Mouse (Mus musculus): ENCODE measurements around the gene Gtpbp6.
"Not testable (repeated sequence)": the region's sequence is repeated elsewhere in the genome, so short reads cannot be mapped to it uniquely, and the experiment has no call there.

The Gtpbp6 gene

GRCm38 (mm10) chr5:110100921-110101631 is 6.9 kb downstream of the Gtpbp6 start:
- CTCF ChIA-PET: no interaction called here

- CTCF ChIA-PET: interaction anchor here (0.6 kb wide), 1 partner anchor 393 kb away, joined by 6 read pairs; no protein-coding TSS in a partner anchor
Observed at GRCm38 (mm10) chr5:110099656-110100580, 8.1 kb downstream of the Gtpbp6 start, which contains the start of gene Plcxd1. TSS of gene Plcxd1 (plus strand) at chr5:110099969.

GRCm38 (mm10) chr5:110098991-110099477 is 9.0 kb downstream of the Gtpbp6 start:
- CTCF ChIA-PET: interaction anchor here (0.6 kb wide), 1 partner anchor 394 kb away, joined by 6 read pairs; no protein-coding TSS in a partner anchor

- CTCF ChIA-PET: no interaction called here
Observed at GRCm38 (mm10) chr5:110094847-110095213, 13.2 kb downstream of the Gtpbp6 start.

- CTCF ChIA-PET: no interaction called here
Observed at GRCm38 (mm10) chr5:110094030-110094846, 13.8 kb downstream of the Gtpbp6 start, which contains the start of gene Gm35315. TSS of gene Gm35315 (minus strand) at chr5:110094420.

GRCm38 (mm10) chr5:110091546-110091945 is 16.5 kb downstream of the Gtpbp6 start:
- CTCF ChIA-PET: no interaction called here

- CTCF ChIA-PET: no interaction called here
Observed at GRCm38 (mm10) chr5:110086161-110086866, 21.7 kb downstream of the Gtpbp6 start.

GRCm38 (mm10) chr5:110082961-110083360 is 25.0 kb downstream of the Gtpbp6 start:
- CTCF ChIA-PET: interaction anchor here (0.6 kb wide), 1 partner anchor 1848 kb away, joined by 3 read pairs; no protein-coding TSS in a partner anchor

GRCm38 (mm10) chr5:110072413-110072812 is 35.6 kb downstream of the Gtpbp6 start, which contains the start of gene Gm17655:
TSS of gene Gm17655 (minus strand) at chr5:110072513.
- CTCF ChIA-PET: not testable (repeated sequence)

- CTCF ChIA-PET: interaction anchor here (0.6 to 0.9 kb wide), 2 partner anchors 50 to 498 kb away, joined by 3 read pairs; no protein-coding TSS in a partner anchor
Observed at GRCm38 (mm10) chr5:110057637-110058408, 50.2 kb downstream of the Gtpbp6 start.

Data from spleen, embryonic (tissue).